Mouse (Mus musculus): Measurements from ENCODE around the gene Rpp30.

- no peak for TF ChIP-seq CTCF (IDR thresholded peaks at IDR 0.05; ENCODE audit: borderline replicate concordance, control insufficient read depth, extremely low read depth, insufficient read depth, low read length, poor library complexity)
- TF ChIP-seq POLR2A (IDR thresholded peaks at IDR 0.05; ENCODE audit: control insufficient read depth, extremely low read depth, insufficient read depth, low read length, poor library complexity): no peak
Observed at GRCm38 (mm10) chr19:36119219-36119618, 35.7 kb downstream of the Rpp30 start.

Measured in thymus, adult 2 months (tissue).